Mouse (Mus musculus) CH12.LX (cell line): ENCODE results near the gene BC052040.

Experiments
- CTCF ChIP-seq, 2 experiments: IDR thresholded peaks in 1 of 2; conservative IDR thresholded peaks in 1 of 2; 2 replicates each; pipeline ENCODE4 v1.5.1; 2011 to 2012; ENCODE audit warnings: low read depth in 2 of 2, low read length in 2 of 2, improper control_type of control experiment in 1 of 2, inconsistent platforms in 1 of 2, mild to moderate bottlenecking in 1 of 2, moderate library complexity in 1 of 2
- ELF1 ChIP-seq: IDR thresholded peaks from 2 replicates; pipeline ENCODE4 v1.6.1; 2014; ENCODE audit warnings: low read depth, mild to moderate bottlenecking, inconsistent platforms, low read length, improper control_type of control experiment
- JUND ChIP-seq: conservative IDR thresholded peaks from 2 replicates; pipeline ENCODE4 v1.6.1; 2011; ENCODE audit warnings: low read depth, low read length, improper control_type of control experiment
- MAFK ChIP-seq: IDR thresholded peaks from 2 replicates; pipeline ENCODE4 v1.6.1; 2011; ENCODE audit warnings: low read length, improper control_type of control experiment; ENCODE audit not compliant: insufficient replicate concordance
- MAX ChIP-seq: IDR thresholded peaks from 2 replicates; pipeline ENCODE4 v1.6.1; 2011; ENCODE audit warnings: low read length, improper control_type of control experiment
- POLR2A ChIP-seq: IDR thresholded peaks from 2 replicates; pipeline ENCODE4 v1.6.1; 2011; ENCODE audit warnings: low read depth, mild to moderate bottlenecking, improper control_type of control experiment, low read length
- ZC3H11A ChIP-seq: IDR thresholded peaks from 2 replicates; pipeline ENCODE4 v1.6.1; 2012; ENCODE audit warnings: low read depth, mild to moderate bottlenecking, inconsistent platforms, low read length, improper control_type of control experiment

DNA sequence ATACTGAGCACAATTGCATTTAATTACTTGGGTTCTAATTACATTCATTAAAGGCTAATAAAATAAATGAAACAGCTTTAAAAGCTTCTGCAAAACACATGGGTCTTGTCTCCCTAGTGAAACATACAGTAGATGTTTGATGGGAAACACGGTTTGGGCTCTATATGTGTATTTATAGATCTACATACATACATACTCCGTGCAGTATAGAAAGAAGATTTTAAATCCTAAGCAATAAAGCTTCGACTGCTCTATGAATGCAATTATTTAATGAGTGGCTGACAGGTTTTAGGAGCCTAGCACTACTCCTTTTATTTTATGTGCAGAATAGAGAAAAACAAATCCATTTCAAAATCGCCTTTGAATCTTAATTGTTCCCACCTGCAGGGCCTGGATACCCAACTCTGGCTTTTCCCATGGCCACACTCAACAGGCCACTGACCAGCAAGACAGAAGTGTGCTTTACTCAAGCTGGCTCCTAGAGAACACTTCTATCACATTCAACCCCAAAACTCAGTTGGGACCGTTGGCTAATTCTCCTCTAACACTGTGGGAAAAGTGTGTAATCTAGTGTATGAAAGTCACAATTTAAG, 42.7 kb upstream of the BC052040 start:
- no peak for TF ChIP-seq MAX
- no peak for TF ChIP-seq ZC3H11A
- no peak for TF ChIP-seq CTCF (conservative IDR thresholded peaks at IDR 0.05 in 1 of 2, IDR thresholded peaks at IDR 0.05 in 1 of 2; ENCODE audit: low read depth in 2 of 2, low read length in 2 of 2)
- no peak for TF ChIP-seq JUND
- TF ChIP-seq MAFK, result no peak
- TF ChIP-seq ELF1, result no peak
- no peak for TF ChIP-seq POLR2A
